Mouse (Mus musculus) right cerebral cortex, postnatal 14 days (tissue): Measurements from ENCODE around the gene Ccdc50.
A peak's percentile ranks its signal among the peaks of the same experiment; 100 is the strongest.

Experiments used
- DNase-seq: peaks from one replicate; pipeline ENCODE4 v3.0.0; 2022

Ccdc50 gene

DNA sequence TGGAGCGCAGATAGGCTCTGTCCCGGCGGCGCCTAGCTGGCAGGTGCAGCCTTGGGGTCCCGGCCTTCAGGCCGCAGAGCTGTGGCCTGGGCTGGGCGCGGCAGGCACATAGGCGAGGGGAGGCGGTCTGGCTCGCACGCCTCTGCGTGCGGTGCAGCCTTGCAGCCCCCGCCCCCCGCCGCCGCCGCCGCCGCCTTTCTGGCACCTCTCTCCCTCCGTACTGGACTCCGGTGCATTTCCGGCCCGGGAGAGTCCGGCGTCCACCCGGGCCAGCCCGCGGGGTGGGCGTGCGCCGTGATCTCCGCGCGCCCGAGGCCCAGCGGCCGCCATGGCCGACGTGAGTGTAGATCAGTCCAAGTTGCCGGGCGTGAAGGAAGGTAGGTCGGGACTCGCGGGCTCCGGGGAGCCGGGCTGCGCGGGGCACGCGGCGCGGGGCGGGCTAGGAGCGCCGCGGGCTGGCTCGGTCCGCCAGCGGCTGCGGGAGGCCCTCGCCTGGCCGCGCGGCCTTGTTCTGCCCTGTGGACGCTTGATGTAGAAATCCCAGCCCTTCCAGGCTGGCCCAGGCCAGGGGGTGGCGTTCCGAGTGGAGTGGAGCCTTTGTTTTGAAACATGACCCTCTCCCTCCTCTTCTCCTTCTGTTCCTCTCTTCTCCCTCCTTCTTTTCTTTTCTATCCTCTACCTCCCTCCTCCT, at the start of gene Ccdc50:
Ccdc50 (plus strand) TSS at position 109 of the 691 bp plus-strand sequence.
- DNase-seq = peak; percentile 75

DNA sequence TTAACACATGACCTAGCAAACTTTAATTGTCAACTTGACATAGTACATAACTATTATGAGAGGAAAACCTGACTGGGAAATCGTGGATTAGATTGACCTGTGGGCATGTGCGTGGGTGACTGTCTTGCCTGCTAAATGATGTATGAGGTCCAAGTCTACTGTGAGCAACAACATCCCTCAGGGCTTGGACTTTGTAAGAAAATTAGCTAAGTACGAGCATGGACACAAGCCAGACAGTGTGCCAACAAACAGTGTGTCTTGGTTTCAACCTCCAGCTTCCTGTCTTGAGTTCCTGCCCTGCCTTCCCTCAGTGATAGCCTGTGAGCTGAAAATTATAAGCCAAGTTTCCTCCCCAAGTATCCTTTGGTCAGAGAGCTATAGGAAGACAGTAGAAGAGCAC, 41.1 kb upstream of the Ccdc50 start:
- DNase-seq = no peak

DNA sequence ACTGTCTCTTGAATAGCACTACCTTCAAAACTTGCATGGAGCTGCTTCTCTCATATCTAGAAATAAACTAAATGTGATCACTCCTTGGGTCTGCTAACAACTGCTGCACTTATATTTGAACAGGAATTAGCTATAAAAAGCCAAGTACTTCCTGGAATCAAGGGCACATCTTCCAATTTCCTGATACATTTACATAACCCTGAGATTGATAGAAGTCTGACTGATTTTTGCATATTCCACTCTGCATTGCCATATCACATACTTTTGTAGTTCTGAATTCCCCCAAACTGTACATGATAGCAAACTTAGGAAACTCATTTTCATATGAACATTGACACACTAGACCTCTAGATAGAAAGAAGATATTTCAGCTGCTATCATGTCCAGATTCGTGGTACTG, 40.3 kb upstream of the Ccdc50 start:
- DNase-seq = no peak

DNA sequence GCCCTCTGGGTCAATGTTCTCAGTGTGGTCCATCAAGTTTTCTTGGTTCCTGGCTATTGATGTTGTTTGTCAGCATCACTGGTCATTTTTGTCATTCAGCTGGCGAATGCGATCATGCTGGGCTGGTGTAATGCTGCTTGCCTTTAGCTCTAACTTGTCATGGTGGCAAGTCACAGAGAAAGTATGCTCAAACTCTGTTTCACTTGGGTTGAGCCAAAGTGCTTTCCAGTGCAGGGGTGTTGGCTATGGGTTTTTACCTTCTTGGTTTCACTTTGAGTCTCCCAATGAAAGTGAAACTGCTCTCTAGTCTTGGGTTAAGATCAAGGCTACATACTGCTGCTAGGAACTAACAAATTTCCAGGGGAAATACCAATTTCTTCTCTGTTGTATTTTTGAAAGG, 39.4 kb upstream of the Ccdc50 start:
- no peak for DNase-seq

DNA sequence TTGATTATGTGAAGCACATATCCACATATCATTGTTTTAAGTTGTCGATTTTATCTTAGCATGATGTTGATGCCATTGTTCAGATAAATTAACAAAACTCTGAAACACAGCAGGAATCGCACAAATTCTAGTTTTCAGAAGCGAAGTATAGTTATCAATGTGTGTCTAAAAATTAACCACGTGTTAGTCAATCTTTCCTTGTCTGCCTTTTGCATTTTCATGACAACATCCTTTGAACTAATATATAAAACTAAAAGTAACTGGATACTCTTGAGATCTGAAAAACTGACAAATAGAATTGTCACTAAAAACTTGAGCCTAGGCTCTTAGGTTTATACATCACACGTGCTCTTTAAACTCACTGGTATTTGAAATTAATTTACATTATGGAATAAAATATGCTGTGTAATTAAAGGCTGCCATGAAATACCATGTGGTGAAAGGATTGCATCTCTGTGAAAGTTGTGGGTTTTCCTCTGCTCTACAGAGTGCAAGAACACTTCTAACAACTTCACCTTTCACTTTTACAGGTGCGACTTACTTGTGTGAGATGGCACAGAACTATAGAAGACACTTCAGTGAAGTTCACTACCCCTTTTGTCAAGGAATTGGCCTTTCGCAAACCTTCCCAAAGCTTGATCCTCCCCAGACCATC, 38.7 kb upstream of the Ccdc50 start:
- no peak for DNase-seq

DNA sequence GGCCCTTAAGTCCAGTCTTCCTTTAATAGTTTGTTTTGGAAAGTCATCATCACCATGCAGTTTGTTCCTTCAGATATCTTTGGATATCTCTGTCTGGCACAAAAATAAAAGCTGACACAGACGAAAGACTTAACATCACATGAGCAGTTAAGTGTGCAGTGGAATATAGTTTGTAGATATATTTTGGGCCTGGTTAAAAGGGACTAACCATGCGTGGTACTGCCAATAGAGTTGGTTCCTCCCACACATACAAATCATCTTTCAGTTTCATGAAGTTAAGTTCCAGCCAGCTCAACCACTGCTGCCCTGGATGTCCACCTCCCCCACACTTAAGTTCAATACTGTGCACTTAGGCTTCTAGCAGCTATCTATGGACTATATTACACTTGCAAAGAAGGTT, 34.2 kb upstream of the Ccdc50 start:
- DNase-seq = no peak

DNA sequence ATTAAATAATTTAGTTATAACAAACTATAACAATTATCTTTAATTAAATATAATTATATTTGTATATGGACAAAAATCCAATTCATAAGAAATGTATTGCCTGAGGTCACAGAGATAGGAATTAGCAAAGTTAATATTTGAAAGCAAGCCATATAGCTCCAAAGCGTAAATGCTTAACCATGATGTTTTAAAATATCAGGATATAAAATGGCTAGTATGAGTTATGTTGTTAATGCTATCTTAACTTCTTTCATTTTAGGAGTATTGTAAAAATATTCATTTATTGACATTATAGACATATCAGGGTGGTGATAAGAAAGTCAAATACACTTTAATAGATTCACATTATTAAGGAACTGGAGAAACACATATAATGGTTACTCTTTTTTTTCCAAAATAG, 28.6 kb upstream of the Ccdc50 start:
- DNase-seq = no peak

DNA sequence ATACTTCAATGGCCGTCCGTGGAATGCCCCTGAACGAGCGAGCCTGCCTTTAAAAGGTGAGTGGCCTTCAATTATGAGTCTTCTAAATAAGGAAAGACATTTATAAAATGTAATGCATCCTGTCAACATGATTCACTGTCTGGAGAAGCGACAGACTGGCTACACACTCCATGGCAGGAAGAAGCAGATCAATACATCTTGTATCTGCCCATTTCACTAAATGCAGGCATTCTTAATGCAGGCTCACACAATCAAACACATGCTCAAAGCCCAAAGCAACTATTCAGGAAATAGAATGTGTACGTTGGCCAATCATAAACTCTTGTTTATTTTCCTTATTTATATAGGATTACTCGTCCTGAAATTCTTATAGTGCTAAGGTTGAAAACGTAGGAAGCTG, 18.5 kb upstream of the Ccdc50 start, which contains the start of gene Uts2b:
Uts2b (minus strand) TSS at position 49 of the 400 bp plus-strand sequence.
- DNase-seq = no peak

DNA sequence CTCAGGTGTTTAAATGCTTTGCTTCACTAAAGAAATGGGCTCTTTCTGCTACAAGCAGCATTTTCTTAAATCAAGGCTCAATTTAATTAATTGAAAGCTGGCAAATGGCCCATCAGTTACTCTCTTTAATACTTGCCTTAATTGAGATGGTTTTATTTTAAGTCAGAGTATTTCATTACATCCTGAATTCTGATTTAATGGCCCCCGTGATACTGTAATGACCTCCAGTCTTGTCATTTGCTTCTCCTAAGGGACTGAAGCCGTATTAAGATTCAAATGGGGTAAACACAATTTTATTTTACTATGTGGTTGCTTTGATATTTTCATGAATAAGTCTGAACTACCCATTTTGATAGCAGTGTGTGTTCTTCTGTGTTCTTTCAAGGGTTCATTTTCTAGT, 18.0 kb upstream of the Ccdc50 start:
- DNase-seq = no peak

DNA sequence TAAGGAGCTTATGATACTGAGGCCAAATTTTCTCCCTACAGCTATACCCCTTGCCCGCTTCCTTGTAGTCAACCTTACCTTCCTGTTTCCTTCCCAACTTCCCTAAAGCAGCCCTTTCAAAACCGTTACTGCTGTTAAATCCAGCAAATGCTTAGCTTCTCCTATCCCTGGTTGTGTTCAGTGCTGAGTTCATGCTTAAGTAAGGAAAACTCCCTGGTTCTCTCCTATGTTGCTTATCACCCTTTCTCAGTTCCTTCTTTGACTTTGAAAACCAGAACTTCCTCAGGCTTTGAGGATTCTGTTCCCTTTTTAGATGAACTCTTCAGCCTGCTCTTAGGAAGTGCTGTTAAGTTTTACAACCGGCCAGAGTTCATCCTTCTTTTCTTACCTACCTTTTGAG, 14.5 kb upstream of the Ccdc50 start:
- DNase-seq = no peak

DNA sequence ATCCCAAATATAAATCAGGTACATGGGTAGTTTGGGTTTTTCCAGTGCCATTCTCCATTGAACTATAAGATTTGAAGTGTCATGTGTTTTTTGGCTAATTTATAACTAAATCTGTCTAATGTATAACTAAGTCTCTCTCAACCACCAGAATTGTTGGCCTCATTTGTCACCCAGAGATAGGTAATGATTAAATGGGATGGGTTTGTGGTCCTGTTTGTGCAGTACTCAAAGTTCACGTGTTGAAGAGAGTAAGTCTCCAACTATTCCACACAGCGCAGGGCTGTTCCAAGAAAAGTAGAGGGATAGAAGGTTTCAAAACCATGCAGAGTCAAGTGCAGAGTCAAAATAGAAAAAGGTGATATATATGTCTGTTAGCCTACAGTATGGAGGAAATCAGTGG, 13.4 kb upstream of the Ccdc50 start:
- no peak for DNase-seq

DNA sequence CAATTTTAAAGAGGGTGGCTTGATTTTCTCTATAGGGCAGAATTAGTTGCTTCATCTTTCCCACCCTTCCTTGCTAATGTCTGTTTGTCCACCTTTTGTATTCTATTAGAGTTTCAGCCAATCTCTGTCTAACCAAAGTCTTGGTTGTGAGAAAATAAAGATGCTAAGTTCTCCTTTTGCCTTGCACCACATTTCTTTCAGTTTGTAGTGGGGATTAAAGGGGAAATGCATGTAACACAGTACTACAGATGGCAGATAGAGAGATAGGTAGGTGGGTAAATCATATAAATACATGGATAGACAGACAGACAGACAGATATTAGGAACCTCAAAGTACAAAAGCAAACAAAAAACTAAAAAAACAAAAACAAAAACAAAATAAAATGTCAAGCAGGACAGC, 12.1 kb upstream of the Ccdc50 start:
- DNase-seq = no peak

DNA sequence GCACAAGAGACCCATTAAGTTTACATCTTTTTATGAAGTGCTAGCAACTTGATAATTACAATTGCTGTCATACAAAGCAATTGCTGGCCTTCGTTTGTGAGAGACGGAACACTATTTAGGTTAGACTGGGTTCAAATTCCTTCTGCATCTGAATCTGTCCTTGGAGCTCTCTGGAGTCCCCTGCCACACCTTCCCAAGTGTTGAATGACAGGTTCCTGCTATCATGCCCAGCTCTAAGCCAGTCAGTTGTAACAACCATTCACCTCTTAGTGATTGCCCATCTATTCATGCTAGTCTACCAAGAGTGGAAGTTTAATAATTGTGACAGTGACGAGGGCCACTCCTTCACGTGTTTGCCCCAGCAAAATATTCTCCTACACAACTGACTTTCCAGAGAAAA, 6.5 kb upstream of the Ccdc50 start:
- DNase-seq = no peak

DNA sequence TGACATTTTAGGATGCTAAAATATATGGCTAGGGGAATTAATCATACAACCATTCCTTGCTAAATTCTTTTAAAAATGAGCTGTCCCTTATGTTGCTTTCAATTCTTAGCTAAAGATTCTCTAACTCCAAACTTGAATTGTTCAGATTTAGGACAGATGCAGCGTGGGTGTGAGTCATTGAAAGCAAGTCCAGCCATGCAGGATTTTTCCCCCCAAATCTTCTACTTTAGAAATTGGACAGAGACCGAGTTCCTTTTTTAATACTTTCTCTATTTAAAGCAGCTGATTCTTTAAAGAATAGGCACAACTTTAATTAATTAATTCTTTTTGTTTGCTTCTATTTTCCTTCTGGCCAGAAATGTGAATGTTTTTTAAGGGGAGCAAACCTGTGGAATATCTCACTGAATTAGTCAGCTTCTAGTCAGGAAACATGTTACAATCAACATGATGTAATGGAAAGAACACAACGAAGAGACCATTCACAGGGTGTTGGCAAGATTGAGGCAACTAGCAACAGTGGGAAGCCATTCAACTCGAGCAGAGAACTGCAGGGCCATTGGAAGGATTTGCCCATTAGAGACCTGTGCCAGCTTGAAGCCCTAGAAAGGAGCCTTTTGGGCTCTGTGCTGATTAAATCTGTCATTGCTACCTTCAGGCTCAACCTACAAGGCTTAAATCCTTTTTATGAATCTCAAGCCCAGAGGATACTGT, 3.6 kb upstream of the Ccdc50 start:
- DNase-seq = no peak

DNA sequence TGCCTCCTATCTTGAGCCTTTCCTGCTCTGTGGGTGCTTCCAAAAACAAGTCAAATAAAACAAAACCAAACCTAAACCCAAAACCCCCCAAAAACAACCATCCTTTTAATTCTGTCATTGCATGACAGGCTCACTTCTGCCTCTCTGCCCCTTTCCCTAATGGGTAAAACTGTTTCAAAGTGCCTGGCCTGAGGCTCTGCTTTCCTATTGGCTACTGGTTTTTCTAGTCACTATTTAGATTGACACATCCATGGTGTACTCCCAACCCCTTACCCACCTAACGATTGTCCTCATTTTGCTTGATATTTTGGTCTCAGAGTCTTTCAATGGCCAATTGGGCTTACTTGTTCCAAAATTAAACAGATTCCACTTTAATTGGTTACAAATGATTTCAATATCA, 3.0 kb upstream of the Ccdc50 start:
- DNase-seq = no peak

DNA sequence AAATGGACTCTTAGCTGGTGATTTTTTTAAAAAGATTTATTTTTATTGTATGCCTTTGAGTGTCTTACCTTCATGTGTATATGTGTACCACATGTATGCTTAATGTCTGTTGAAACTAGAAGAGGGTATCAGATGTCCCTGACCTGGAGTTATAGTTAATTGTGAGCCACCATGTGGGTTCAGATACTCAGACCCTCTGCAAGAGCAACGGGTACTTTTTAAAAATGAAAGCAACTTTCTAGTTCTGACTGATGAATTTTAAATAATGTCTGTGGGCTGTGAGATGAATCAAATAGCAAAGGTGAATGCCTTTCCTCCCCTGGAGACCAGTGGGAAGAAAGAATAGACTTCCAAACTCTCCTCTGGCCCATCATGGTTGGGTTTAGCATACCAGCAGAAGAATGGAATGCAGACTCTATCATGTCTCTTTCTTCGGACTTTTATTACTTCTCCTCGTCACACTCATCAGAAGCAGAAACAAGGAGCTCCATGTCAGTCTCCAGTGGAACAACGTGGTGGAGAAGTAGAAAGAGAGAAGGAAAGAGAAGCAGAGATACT, 1.7 kb upstream of the Ccdc50 start:
- DNase-seq = no peak

DNA sequence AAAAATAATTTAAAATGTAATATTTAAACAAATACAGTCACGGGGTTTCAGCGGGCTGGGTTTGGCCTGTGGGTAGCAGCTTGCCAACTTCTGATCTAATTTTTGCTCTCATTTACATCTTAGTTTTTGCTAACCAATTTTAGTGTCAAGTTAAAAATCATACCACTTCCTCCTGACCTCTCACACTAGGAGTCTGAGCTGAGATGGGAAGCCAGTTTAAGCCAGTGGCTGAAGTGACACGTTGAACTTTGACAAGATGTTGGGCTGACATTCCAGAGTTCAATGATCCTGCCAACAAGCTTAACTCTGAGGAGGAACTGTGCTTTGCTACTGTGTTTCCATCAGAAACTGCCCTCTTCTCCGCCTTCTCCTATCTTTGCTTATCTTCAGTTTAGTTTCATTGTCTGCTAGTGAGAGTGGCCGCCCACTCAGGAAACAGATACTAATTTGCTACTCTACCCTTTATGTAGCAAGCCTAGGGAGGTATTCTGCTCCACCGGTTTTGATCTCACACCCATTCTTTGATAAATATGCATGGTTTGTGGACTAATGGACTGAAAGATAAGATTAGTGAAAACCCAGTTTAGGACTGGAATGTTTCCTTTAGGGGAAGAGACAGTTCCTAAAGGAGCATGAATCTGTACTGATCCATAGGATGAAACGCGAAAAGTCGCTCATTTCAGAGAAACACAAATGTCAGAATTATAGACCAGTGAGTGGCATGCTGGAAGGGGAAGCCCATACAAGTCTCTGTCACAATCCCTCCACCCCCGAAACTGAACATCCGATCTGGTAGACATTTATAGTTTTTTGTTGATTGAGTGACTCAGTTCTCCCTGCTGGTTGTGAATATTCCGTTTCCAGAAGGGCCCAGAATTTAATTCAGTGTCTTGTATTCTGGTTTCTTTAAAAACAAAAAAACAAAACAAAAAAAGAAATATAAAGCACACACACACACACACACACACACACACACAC, 746 bp upstream of the Ccdc50 start:
- no peak for DNase-seq

DNA sequence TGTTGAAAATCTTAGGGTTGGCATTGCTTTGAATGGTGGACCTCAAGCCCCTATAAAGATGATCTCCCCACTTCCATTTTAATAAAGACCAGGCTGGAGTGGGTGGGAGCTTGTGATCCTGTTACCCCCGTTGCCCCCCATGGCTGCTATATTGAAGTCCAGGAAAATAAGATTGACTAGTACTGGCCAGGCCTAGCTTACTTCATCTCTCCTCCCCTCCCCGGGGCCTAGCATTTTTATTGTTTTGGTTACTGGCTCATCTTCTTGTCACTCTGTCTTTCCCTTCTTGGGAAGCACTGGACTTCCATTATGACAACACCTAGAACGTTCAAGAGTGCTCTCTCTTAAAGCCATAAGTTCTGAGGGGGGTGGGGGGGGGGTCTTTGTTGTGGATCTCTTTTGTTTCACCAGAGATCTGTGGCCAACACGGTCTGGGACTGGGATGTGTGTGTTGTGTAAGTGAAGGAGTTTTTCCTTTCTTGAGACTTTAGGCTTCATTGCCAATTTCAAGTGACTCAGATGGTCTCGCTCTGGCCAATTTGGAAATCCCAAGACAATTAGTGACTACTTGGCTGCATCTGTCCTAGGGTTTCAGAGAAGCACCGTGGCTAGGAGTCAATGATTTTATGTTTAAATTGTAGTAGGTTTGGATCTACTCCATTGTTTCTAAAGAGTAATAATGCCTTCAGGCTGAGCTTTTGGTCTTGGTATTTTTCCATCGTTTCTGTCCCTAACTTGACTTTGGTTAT, 1.0 kb downstream of the Ccdc50 start:
- no peak for DNase-seq

DNA sequence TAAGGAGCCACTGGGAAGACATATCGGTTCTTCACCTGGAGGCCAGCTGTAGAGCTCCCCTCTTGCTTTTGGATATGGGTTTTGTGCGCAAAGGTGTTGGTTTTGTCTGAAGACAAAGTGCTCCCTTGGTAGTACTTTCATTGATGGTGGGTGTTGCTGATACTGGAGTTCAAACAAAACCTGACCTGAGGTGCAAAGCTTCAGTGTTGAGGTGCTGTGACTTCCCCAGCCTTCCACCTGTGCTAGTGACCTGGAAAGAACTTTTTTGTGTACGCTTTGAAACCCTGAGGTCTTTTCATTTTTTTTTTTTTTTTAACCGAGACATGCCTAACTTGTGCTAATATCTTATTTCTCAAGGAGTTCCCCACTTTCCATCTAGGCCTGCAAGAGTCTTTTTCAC, 1.6 kb downstream of the Ccdc50 start:
- no peak for DNase-seq

DNA sequence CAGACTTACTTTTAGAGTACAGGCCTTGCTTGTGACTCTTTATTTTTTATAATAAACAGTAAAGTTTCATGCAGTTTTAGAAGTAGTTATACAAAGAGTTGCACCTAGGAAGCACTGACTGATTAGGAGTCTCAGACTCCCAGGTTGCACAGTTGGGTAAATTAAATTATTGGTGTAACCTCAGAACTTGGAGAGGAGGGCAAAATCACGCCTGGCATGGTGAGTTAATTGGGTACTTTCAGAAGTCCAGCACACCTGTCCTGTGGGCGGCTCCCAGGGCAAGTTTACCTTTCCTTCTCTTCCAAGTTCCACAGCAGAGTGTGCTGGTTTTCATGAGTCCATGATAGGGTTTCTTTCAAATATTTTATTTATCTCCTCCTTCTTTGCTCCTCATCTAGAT, 3.2 kb downstream of the Ccdc50 start:
- DNase-seq = no peak

DNA sequence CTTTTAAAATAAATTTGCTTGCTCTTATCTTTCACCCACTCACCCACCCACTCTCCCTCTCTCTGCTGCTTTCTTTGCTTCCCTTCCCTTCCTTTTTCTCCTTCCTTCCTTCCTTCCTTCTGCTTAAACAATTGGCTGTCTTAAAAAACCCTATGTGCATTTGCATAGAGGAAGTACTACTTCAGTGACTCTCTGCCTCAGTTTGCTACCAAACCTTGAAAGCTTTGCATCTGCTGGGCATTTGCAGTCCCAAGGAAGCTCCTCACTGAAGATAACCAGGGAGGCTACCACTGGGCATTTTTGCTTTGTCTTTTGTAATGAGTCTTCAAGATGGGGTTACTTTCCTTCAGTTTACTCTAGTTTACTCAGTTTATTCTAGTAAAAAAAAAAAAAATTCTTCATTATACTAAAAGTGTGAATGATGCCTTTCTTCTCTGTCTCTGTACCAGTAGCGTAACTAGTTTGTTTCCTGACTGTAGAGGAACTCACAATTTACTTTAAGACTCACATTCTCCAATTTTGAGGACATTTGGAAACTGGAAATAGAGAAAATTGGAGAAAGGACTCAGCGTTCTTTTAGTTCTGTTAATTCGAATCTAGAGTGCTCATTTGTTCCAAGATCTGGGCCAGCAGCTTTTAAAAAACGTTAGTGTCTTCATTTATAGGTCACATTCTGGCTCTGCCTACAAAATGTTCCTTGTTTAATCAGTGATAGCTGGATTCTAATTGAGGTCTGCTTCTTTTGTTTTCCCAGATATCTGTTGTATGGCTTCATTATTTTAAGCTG, 6.8 kb downstream of the Ccdc50 start:
- no peak for DNase-seq
